14 mouse cellular contexts compared by ENCODE assay signal in the genomic region with DNA sequence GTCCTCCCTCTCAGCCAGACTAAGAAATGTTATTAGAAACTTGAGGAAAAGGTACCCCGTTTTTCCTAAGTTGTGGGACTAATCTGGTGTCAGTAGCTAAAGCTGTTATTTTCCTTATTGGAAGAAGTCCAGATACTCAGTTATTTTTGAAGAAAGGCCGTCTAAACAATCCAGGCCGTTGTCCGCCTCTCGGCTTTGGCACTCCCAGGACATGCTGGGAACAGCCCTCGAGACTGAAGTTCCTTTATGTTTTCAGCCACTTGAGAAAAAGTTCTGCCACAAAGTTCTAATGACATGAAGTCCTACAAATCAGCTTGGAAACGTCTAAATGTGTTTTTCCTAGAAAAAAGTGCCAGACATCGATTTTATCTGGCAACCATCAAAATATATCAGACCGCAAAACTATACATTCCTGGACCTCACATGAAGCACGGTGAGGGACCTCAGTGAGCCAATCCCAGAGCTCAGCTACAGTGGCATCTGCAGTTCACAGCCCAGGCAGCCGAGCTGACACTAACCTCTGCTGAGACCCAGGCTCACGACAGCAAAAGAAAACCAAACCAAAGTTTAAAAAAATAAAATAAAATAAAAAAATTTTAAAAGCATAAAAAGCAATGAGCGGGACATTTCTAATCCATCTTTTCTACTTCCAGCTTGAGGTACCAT. TPM values are rescaled to one million over a fixed set of nuclear protein-coding genes. Genes with fewer than 3 reads are reported as not detected.
DNase-seq lines count a peak whose midpoint lies in the region; ATAC-seq and TF ChIP-seq lines count a peak whose summit lies in the region.
"Had no signal": no experiment of that assay in that cellular context is flagged by ENCODE, and none has a peak within 500 bp of the region (broad histone marks: within the 10 kb centered on the region; RNA-seq: fewer than 3 reads in every experiment).

No protein-coding gene starts in this region.

- no peak overlapping the region for H3K9ac ChIP-seq in heart, adult 2 months (ENCODE audit: low read depth, low read length)
- no peak overlapping the region for H3K9ac ChIP-seq in limb, embryonic 13.5 days
- no peak overlapping the region for H3K9ac ChIP-seq in liver, postnatal 0 days (replicated peaks)
- H3K9ac ChIP-seq: embryonic facial prominence, embryonic 13.5 days; liver, embryonic 15.5 days had no signal

- peak overlapping the region; percentile 77 for H3K27ac ChIP-seq in heart, adult 2 months
- no peak overlapping the region for H3K27ac ChIP-seq in limb, embryonic 13.5 days
- no peak overlapping the region for H3K27ac ChIP-seq in limb, embryonic 10.5 days
- no peak overlapping the region for H3K27ac ChIP-seq in liver, postnatal 0 days (ENCODE audit: low read depth)
- H3K27ac ChIP-seq: embryonic facial prominence, embryonic 13.5 days; liver, embryonic 15.5 days had no signal

- DNase-seq in heart, adult 2 months, result no peak
- no peak for DNase-seq in heart, postnatal 25 days (ENCODE audit: low spot score)
- no peak for DNase-seq in limb, embryonic 10.5 days (ENCODE audit: low spot score)
- DNase-seq in brain, embryonic 14.5 days (ENCODE audit: low read depth), result peak; percentile 81
- peak; percentile 63 for DNase-seq in lung, postnatal 10 days
- DNase-seq in layer of hippocampus, postnatal 36 days, result no peak
- DNase-seq in liver, postnatal 0 days, result no peak
- DNase-seq: cerebellum, adult 11 months; left cerebral cortex, postnatal 4 days; thymus, postnatal 25 days had no signal

- peaks cover 19% of the 10 kb centered on the region for H3K36me3 ChIP-seq in heart, adult 2 months (ENCODE audit: control insufficient read depth, insufficient read depth, low read length)
- H3K36me3 ChIP-seq in limb, embryonic 13.5 days, result no peaks in the 10 kb centered on the region; the same call in 1 of the 2 replicates
- H3K36me3 ChIP-seq in limb, embryonic 10.5 days, result no peaks in the 10 kb centered on the region
- no peaks in the 10 kb centered on the region for H3K36me3 ChIP-seq in liver, postnatal 0 days (replicated peaks; ENCODE audit: insufficient read depth, low read length)
- H3K36me3 ChIP-seq: liver, embryonic 15.5 days had no signal

- peaks cover 10% of the 10 kb centered on the region for H3K4me1 ChIP-seq in heart, adult 2 months (ENCODE audit: control insufficient read depth, insufficient read depth, low read length)
- H3K4me1 ChIP-seq in limb, embryonic 13.5 days, result peaks cover 41% of the 10 kb centered on the region
- H3K4me1 ChIP-seq in limb, embryonic 10.5 days, result peaks cover 33% of the 10 kb centered on the region
- peaks cover 4% of the 10 kb centered on the region; the same call in 1 of the 2 replicates for H3K4me1 ChIP-seq in liver, postnatal 0 days (ENCODE audit: insufficient read depth)
- H3K4me1 ChIP-seq: liver, embryonic 15.5 days had no signal

- TF ChIP-seq CTCF in heart, adult 2 months (IDR thresholded peaks at IDR 0.05), result no peak
- no peak for TF ChIP-seq CTCF in brain, embryonic 14.5 days (IDR thresholded peaks at IDR 0.05; ENCODE audit: borderline replicate concordance, extremely low read depth, insufficient read depth, insufficient read length)
- no peak for TF ChIP-seq CTCF in liver, postnatal 0 days (IDR thresholded peaks at IDR 0.05; ENCODE audit: low read depth)

- TF ChIP-seq POLR2A in heart, adult 2 months (IDR thresholded peaks at IDR 0.05; ENCODE audit: insufficient read depth, low read depth, low read length), result no peak
- no peak for TF ChIP-seq POLR2A in brain, embryonic 14.5 days (IDR thresholded peaks at IDR 0.05; ENCODE audit: borderline replicate concordance, extremely low read depth, insufficient read depth, insufficient read length, poor library complexity, severe bottlenecking)

- H3K4me2 ChIP-seq in limb, embryonic 13.5 days (replicated peaks), result 0 out of 2 replicates have a peak overlapping the region, but pooled peaks have one; percentile 75
- no peak overlapping the region for H3K4me2 ChIP-seq in liver, postnatal 0 days (ENCODE audit: low read depth, low read length)
- H3K4me2 ChIP-seq: liver, embryonic 15.5 days had no signal

- no peaks in the 10 kb centered on the region for H3K27me3 ChIP-seq in heart, adult 2 months (ENCODE audit: control insufficient read depth, insufficient read depth, low read length)
- peaks cover 27% of the 10 kb centered on the region for H3K27me3 ChIP-seq in limb, embryonic 13.5 days
- peaks cover 31% of the 10 kb centered on the region; the same call in 1 of the 2 replicates for H3K27me3 ChIP-seq in limb, embryonic 10.5 days (ENCODE audit: low read depth, poor library complexity, severe bottlenecking)
- H3K27me3 ChIP-seq in liver, postnatal 0 days (ENCODE audit: insufficient read depth, low read length), result 0 out of 2 replicates have a peak, but pooled peaks cover 4% of the 10 kb centered on the region

- TF ChIP-seq EP300 in heart, adult 2 months (IDR thresholded peaks at IDR 0.05; ENCODE audit: insufficient read depth, low read depth, low read length), result no peak
- TF ChIP-seq EP300 in liver, postnatal 0 days (IDR thresholded peaks at IDR 0.05; ENCODE audit: low read depth), result no peak

- intact Hi-C loops in heart, adult 2 months (cut with DNase I), result loop anchor here (5.0 kb wide), 2 partner anchors 138 to 208 kb away; no protein-coding TSS in a partner anchor
- intact Hi-C loops in heart, postnatal 25 days (cut with DNase I), result loop anchor here (2.0 to 5.0 kb wide), 3 partner anchors 15 to 133 kb away; a partner anchor contains a TSS

- ATAC-seq in limb, embryonic 13.5 days (ENCODE audit: low FRiP score, low read depth), result no peak
- ATAC-seq in liver, postnatal 0 days, result no peak

- no peak overlapping the region for H3K4me3 ChIP-seq in heart, adult 2 months
- H3K4me3 ChIP-seq in limb, embryonic 13.5 days, result no peak overlapping the region
- no peak overlapping the region for H3K4me3 ChIP-seq in limb, embryonic 10.5 days
- H3K4me3 ChIP-seq in liver, postnatal 0 days (ENCODE audit: low read depth, low read length), result no peak overlapping the region
- H3K4me3 ChIP-seq: embryonic facial prominence, embryonic 13.5 days; liver, embryonic 15.5 days had no signal

- 32% methylated on average over 13 of the region's 13 CpGs for WGBS in heart, adult 2 months
- WGBS in limb, embryonic 13.5 days, result 32% methylated on average over 13 of the region's 13 CpGs
- WGBS in limb, embryonic 10.5 days, result 59% methylated on average over 13 of the region's 13 CpGs
- WGBS in liver, postnatal 0 days (ENCODE audit: insufficient replicate concordance), result 66% methylated on average over 13 of the region's 13 CpGs

- H3K9me3 ChIP-seq in limb, embryonic 13.5 days, result no peaks in the 10 kb centered on the region
- H3K9me3 ChIP-seq in limb, embryonic 10.5 days (replicated peaks), result no peaks in the 10 kb centered on the region
- no peaks in the 10 kb centered on the region for H3K9me3 ChIP-seq in liver, postnatal 0 days (ENCODE audit: low read length)
- H3K9me3 ChIP-seq: embryonic facial prominence, embryonic 13.5 days; liver, embryonic 15.5 days had no signal

- no peaks in the 10 kb centered on the region for H3K79me2 ChIP-seq in heart, adult 2 months (replicated peaks; ENCODE audit: control insufficient read depth, insufficient read depth, low read length)

RNA-seq across cellular contexts. Expression of a gene that starts 17.2 kb away (rescaled TPM):
- total RNA-seq in heart, adult 2 months (2021), result 10 to 100 TPM; 49.9 to 62.4 TPM
- polyA plus RNA-seq in heart, adult 2 months (2012; rRNA removed), result 30.5 and 37.7 TPM in 2 replicates
- total RNA-seq in heart, postnatal 25 days (2021), result 10 to 100 TPM; 46.3 to 59.1 TPM
- polyA plus RNA-seq in limb, embryonic 13.5 days (2015; fragmentation: Nextera tagmentation; extraction: Ambion mirVana), result 72.7 and 88.6 TPM in 2 replicates
- 34.5 and 40.8 TPM in 2 replicates for polyA plus RNA-seq in limb, embryonic 10.5 days (2016; fragmentation: Nextera tagmentation; extraction: Ambion mirVana)
- 57.4 and 59.4 TPM in 2 replicates for polyA plus RNA-seq in brain, embryonic 14.5 days (2012; rRNA removed)
- 10 to 100 TPM; 37.0 to 39.3 TPM for total RNA-seq in layer of hippocampus, postnatal 36 days (2021)
- 67.1 and 86.5 TPM in 2 replicates for polyA plus RNA-seq in liver, postnatal 0 days (2015; fragmentation: Nextera tagmentation; extraction: Ambion mirVana)
- total RNA-seq: granulocyte monocyte progenitor cell, adult 5-6 weeks had no signal

Comparison
In these comparisons a context has a peak if more than half of its experiments do, and no peak if none do; other contexts are left out.
1. DNase-seq: peak in brain, embryonic 14.5 days (single experiment) and lung, postnatal 10 days (single experiment); none in heart, adult 2 months (0 of 2), heart, postnatal 25 days (single experiment), limb, embryonic 10.5 days (single experiment), layer of hippocampus, postnatal 36 days (0 of 2) and liver, postnatal 0 days (single experiment).